16 mouse cellular contexts compared by ENCODE assay signal in the genomic region with DNA sequence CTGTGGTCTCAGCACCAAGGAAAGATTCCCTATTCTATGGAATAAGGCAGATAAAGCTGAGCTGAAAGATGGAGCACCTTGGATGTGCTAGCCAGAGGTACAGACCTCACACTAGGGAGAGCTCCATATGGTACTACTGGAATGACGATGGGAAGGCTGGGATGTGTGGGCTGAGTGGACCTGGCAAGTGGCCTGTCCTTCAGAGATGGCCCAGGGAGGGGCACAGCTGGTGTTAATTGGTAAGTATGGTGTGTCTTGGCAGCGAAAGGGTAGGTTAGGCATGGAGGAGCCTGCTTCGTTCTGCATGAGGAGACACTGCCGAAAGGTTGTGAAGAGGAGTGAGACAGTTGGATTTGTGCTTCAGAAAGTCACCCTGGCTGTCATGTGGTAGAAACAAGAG. TPM values are rescaled to one million over a fixed set of nuclear protein-coding genes. Genes with fewer than 3 reads are reported as not detected.
DNase-seq lines count a peak whose midpoint lies in the region; TF ChIP-seq lines count a peak whose summit lies in the region.
"Had no signal": no experiment of that assay in that cellular context is flagged by ENCODE, and none has a peak within 500 bp of the region (broad histone marks: within the 10 kb centered on the region; RNA-seq: fewer than 3 reads in every experiment).

No protein-coding gene starts in this region.

- no peak for TF ChIP-seq POLR2A in brain, embryonic 14.5 days (IDR thresholded peaks at IDR 0.05; ENCODE audit: borderline replicate concordance, extremely low read depth, insufficient read depth, insufficient read length, poor library complexity, severe bottlenecking)

- no peak for TF ChIP-seq CTCF in brain, embryonic 14.5 days (IDR thresholded peaks at IDR 0.05; ENCODE audit: borderline replicate concordance, extremely low read depth, insufficient read depth, insufficient read length)

- intact Hi-C loops in left cerebral cortex, postnatal 4 days (cut with DNase I) = no loop called here

- DNase-seq in left cerebral cortex, postnatal 4 days = peak; percentile 79
- no peak for DNase-seq in left cerebral cortex, adult 18-20 months (ENCODE audit: low spot score in 2 of 2)
- peak; percentile 49 for DNase-seq in brain, embryonic 14.5 days (ENCODE audit: low read depth)
- peak; percentile 61 for DNase-seq in cerebellum, adult 11-12 months
- DNase-seq in cerebellum, postnatal 14 days = peak; percentile 51 to 61
- no peak for DNase-seq in heart, postnatal 4 days
- no peak for DNase-seq in spleen, postnatal 10 days (ENCODE audit: low spot score in 2 of 2)
- DNase-seq: adrenal gland, adult 2 months; heart, postnatal 14 days; kidney, adult 18-20 months; liver; spleen, adult 18-20 months; thymus, adult 18-20 months; thymus, postnatal 4 days had no signal

RNA-seq across cellular contexts. Expression of gene Crmp1, which starts 12.8 kb away (rescaled TPM):
- 1,000 to 10,000 TPM; 1,527 to 1,566 TPM for total RNA-seq in left cerebral cortex, postnatal 4 days (2021)
- total RNA-seq in left cerebral cortex, adult 18-20 months (2021) = 100 to 1,000 TPM; 164 to 181 TPM
- 866 and 1,134 TPM in 2 replicates for polyA plus RNA-seq in brain, embryonic 14.5 days (2012; rRNA removed)
- 10 to 100 TPM; 10.1 to 11.2 TPM for total RNA-seq in heart, postnatal 4 days (2021)
- total RNA-seq: common myeloid progenitor, adult 5-6 weeks; granulocyte monocyte progenitor cell, adult 5-6 weeks had no signal

Comparison
In these comparisons a context has a peak if more than half of its experiments do, and no peak if none do; other contexts are left out.
1. DNase-seq: peak in left cerebral cortex, postnatal 4 days (single experiment), brain, embryonic 14.5 days (single experiment), cerebellum, adult 11-12 months (single experiment) and cerebellum, postnatal 14 days (2 of 2); none in left cerebral cortex, adult 18-20 months (0 of 2), heart, postnatal 4 days (single experiment) and spleen, postnatal 10 days (0 of 2).
2. RNA of gene Crmp1, which starts 12.8 kb away (total RNA-seq): 1,527 to 1,566 TPM in left cerebral cortex, postnatal 4 days and 164 to 181 TPM in left cerebral cortex, adult 18-20 months; 10.1 to 11.2 TPM in heart, postnatal 4 days; every median in the first group is over 10 times any median in the second.